Mouse (Mus musculus): Measurements from ENCODE around the gene Ktn1. TPM values are rescaled to one million over a fixed set of nuclear protein-coding genes. Genes with fewer than 3 reads are reported as not detected.

The Ktn1 gene
- polyA plus RNA-seq, 1 experiment from 2014 or later, result 88.1 TPM

DNA sequence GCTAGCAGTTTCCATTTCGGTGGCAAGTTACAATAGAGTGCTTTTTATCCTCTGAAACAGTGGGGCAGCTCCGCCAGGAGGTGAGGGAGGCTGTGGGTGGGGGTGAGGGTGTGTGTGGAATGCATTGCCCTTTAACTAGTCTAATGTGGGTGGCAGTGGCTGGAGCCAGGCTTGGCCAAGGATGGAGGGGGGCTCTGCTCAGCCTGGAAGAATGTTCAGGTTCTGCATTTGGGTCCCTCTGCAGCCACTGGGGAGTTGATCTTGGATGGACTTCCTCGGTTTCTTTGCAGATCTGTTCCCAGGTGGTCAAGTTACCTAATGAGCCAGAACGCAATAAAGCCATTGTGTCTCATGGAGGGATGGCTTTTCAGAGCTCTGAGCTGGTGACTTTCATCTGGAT is 137.9 kb downstream of the Ktn1 start:
- no peak for ATAC-seq (ENCODE audit: low FRiP score, low TSS enrichment)
- Histone ChIP-seq H3K4me1 (ENCODE audit: control insufficient read depth, insufficient read depth, low read length) (no peaks in the 10 kb centered on the region; the same call in 1 of the 2 replicates), H3K9me3 (ENCODE audit: control insufficient read depth, low read length) (no peaks in the 10 kb centered on the region), H3K9ac (replicated peaks; ENCODE audit: low read length) (no peak overlapping the region), H3K4me3 (replicated peaks; ENCODE audit: low read depth, low read length) (no peak overlapping the region), H3K4me2 (ENCODE audit: low read length) (no peak overlapping the region), H3K27ac (replicated peaks; ENCODE audit: low read depth, low read length) (no peak overlapping the region), H3K36me3 (ENCODE audit: control insufficient read depth, insufficient read depth, low read length) (no peaks in the 10 kb centered on the region), H3K27me3 (ENCODE audit: control insufficient read depth, insufficient read depth, low read length) (no peaks in the 10 kb centered on the region)
- no peak for DNase-seq
- 16% methylated on average over 4 of the region's 4 CpGs for WGBS

Other genes starting within 250 kb of the Ktn1 start
- 5.2 and 12.6 TPM in 2 replicates for gene Dlgap5, start 230.0 kb upstream of the Ktn1 start, polyA plus RNA-seq (2014; fragmentation: Nextera tagmentation; extraction: Ambion mirVana)
- 28.5 and 33.2 TPM in 2 replicates for gene Fbxo34, start 198.0 kb upstream of the Ktn1 start, polyA plus RNA-seq (2014; fragmentation: Nextera tagmentation; extraction: Ambion mirVana)
- gene Atg14, start 77.8 kb upstream of the Ktn1 start, polyA plus RNA-seq (2014; fragmentation: Nextera tagmentation; extraction: Ambion mirVana), result 16.6 and 19.8 TPM in 2 replicates